Mouse (Mus musculus): ENCODE measurements at regions not wholly inside any gene's neighbourhood (a gene's known extent, or its start where the extent isn't known, plus 50 kb on each side); places are given as distances from the start of the nearest gene placed in this dataset.
A peak's percentile ranks its signal among the peaks of the same experiment; 100 is the strongest.

DNA sequence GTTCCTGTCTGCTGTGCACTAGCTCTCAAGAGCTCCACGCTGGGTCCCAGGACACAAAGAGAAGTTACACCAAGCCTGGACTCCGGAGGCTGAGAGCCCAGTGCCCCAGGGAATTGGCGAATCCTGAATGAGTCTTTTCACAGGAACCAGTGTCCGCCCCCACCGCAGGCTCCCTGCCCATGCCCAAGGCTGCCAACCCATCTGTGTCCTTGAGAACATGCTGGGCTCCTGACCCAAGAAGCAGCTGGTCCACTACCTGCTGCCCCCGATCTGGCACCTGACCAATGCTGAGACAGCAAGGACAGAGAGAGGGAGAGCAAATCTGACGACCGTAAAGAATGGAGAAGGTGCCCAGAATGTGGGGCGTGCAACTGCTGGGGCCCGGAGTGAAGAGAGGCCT, 85.2 kb upstream of the Cplx2 start:
- no peak for DNase-seq

GRCm38 (mm10) chr13:54286616-54287015, 84.5 kb upstream of the Cplx2 start:
- intact Hi-C loops (cut with DNase I) = no loop called here
- no peak for DNase-seq

More for the DNA sequence above, 85.2 kb upstream of the Cplx2 start:
- intact Hi-C loops (cut with DNase I) = no loop called here

GRCm38 (mm10) chr13:54290066-54290465, 81.1 kb upstream of the Cplx2 start:
- intact Hi-C loops (cut with DNase I) = no loop called here
- no peak for DNase-seq

- intact Hi-C loops (cut with DNase I) = no loop called here
- no peak for DNase-seq
These were observed 78.8 kb upstream of the Cplx2 start for GRCm38 (mm10) chr13:54292394-54292793.

DNA sequence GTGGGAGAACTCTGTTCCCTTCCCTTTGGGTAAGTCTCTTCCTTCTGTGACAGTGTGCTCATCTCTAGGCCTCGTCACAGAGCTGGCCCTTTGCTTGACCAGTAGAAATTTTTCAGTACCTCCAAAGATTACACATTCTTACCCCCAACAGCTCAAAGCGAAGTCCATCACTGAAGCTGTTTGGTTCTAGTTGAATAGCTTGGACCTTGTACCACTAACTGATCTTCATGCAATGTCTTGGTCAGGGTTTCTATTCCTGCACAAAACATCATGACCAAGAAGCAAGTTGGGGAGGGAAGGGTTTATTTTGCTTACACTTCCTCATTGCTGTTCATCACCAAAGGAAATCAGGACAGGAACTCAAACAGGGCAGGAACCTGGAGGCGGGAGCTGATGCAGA, 78.1 kb upstream of the Cplx2 start:
- no peak for DNase-seq
- intact Hi-C loops (cut with DNase I) = no loop called here

- no peak for DNase-seq
- intact Hi-C loops (cut with DNase I) = no loop called here
These were observed 75.5 kb upstream of the Cplx2 start for GRCm38 (mm10) chr13:54295475-54296259.

GRCm38 (mm10) chr13:54296260-54296555, 74.9 kb upstream of the Cplx2 start:
- DNase-seq = no peak
- intact Hi-C loops (cut with DNase I) = no loop called here

- DNase-seq = no peak
- intact Hi-C loops (cut with DNase I) = no loop called here
These were observed 72.3 kb upstream of the Cplx2 start for GRCm38 (mm10) chr13:54298851-54299250.

- DNase-seq = no peak
- intact Hi-C loops (cut with DNase I) = no loop called here
These were observed 71.9 kb upstream of the Cplx2 start for GRCm38 (mm10) chr13:54299295-54299694.

DNA sequence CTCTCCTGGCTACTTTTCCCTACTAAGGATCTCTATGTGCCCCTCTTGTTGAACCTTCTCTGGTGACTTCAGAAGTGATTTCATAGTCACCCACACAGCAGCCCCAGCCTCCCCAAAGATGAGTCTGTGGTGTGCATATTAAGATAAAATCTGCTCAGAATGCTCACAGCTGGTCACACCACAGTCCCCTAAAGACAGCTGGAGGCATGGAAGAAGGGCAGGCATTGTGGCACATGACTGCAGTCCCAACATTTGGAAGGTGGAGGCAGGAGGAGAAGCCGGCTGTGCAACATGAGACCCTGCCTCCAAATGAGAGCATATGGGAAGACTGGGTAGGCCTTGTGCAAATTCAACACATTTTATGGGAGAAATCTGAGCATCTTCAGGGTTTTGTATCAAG, 70.0 kb upstream of the Cplx2 start:
- intact Hi-C loops (cut with DNase I) = no loop called here
- DNase-seq = no peak

- peak in 1 of 2 experiments; percentile 20 for DNase-seq
- intact Hi-C loops (cut with DNase I) = no loop called here
These were observed 69.5 kb upstream of the Cplx2 start for GRCm38 (mm10) chr13:54301677-54302076.

DNA sequence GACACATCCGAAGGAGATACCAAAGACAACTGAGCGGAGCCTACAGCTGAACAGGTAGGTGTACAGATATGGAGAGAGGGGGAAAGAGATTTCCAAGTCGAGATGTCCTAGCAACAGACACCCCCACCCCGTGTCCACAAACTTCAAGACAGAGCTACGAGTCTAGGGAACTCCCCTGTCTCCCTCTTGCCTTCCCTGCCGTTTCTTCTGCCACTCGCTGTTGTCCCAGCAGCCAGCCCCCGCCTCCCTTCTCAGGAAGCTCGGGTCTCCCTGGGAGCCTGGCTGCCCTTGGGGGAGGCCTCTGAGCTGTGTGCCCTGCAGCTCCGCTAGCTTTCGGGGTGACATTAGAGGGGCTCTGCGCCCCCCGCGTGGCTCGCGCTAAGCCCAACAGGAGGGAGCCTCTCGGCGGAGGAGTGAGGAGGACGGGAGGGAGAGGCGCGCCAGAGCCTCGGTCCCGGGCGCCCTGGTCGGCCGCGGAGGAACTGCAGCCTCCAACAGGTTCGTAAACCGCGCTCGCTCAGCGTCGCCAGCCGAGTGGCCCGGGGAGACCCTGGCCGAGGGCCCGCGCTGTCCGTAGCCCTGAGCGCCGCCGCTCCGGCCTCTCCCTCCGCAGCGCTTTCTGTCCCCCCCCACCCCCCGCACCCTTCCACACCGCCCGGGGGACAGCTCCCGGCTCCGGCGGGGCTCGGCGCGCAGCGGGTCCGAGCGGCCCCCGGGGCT, 68.6 kb upstream of the Cplx2 start:
- intact Hi-C loops (cut with DNase I) = no loop called here
- DNase-seq = peak; percentile 56 to 57

DNA sequence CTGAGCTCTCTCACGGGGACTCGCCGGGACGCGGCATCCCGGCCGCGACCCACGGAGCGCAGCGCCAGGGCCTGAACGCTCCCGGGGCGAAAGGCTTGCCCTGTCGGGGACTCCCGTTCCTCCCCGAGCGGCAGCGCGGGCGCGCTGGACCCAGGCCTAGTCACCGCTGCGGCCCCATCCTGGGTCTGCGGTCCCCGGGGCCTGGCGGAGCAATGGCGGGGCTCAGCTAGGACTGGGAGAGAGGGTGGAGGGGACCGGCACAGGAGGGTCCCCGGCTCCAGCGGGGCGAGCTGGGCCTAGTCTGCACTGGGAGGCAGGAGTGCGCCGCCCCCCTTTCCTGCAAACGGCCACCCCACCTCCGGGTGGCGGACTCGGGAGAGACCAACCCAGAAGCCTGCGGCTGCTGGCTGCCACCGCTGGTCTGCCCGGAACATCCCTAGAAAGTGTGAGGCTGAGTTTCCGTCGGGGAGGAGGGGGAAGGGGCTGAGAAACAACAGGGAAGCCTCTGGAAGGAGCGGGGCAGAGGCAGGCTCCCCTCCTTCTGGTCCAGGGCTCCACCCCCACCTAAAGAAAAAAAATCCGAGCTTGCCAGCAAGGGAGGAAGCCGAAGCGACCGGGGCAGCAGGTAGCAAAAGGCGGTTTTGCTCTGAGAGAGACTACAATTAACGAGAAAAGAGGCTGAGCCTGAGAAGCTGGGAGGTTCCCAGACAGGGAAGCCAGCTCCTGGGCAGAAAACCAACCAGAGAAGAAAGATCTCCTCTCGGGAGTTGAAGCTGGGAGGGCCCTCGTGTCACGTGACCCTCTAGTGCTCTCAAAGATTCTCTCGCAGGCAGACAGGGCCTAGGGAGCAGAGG, 67.9 kb upstream of the Cplx2 start:
- intact Hi-C loops (cut with DNase I) = no loop called here

GRCm38 (mm10) chr13:54304251-54304650, 66.9 kb upstream of the Cplx2 start:
- intact Hi-C loops (cut with DNase I) = no loop called here
- no peak for DNase-seq

More for the DNA sequence above, 67.9 kb upstream of the Cplx2 start:
- DNase-seq = peak; percentile 73 to 82

DNA sequence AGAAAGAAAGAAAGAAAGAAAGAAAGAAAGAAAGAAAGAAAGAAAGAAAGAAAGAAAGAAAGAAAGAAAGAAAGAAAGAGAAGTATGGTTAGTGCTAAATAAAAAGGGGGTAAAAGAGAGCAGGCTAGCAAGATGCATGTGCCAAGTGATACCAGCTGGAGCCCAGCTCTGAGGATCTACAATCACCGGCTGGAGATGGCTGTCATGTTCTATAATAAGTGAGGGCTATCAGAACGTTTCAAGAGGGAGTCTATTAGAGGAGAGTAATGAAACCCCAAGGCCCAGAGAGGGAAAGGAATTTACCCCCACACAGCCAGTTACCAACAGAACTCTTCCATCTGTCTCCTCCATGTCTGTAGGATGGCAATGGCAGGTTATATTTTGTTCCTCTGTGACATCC, 62.6 kb upstream of the Cplx2 start:
- DNase-seq = no peak
- intact Hi-C loops (cut with DNase I) = no loop called here

GRCm38 (mm10) chr13:54309354-54309753, 61.8 kb upstream of the Cplx2 start:
- DNase-seq = no peak
- intact Hi-C loops (cut with DNase I) = no loop called here

DNA sequence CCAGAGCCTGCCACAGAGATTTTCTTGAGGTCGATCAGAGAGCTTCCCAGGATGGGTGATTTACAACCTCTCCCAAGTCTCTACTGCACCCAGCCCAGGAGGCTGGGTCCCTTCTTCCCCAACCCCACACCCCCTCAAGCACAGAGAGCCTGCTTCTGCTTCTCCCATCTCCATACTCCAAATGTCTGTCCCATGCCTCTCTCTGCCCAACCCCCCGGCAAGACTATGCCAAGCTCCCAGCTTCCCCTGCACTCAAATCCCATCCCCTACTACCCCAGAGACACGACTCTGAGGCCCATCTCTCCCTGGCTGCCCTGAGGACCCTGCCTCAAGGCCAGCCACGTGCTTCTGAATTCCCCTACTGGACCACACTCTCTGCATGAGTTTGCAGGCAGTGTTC, 61.0 kb upstream of the Cplx2 start:
- intact Hi-C loops (cut with DNase I) = no loop called here
- no peak for DNase-seq

DNA sequence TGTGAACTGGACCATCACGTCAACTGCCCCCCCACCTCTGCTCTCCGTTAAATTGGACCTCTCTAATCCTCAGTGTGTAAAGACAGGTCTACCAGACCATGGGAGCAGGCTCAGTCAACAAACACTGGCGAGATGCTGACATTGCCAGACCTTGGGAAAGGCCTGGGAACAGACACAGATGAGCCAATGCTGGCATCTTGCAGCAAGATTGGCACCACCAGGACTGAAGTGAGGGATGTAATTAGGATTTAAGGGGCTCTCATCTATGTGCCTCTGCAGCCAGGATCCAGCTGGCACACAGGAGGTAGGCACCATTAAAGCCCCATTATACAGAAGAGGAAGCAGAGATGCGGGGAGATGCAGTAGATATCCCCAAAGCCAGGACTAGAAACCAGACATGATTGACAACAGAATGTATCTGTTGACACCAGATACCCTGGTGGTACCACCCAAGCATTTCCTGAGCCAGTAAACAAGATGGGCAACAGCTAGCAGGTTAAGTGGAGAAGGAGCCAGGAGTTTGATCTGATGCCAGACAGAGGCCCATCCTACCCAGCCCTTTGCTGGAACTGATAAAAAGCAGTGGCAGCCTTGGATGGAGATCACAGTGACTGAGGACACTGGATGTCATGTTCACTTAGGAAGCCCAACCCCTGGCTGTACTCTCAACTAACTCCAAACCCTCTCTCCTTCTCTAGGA, 59.7 kb upstream of the Cplx2 start:
- no peak for DNase-seq
- intact Hi-C loops (cut with DNase I) = no loop called here

DNA sequence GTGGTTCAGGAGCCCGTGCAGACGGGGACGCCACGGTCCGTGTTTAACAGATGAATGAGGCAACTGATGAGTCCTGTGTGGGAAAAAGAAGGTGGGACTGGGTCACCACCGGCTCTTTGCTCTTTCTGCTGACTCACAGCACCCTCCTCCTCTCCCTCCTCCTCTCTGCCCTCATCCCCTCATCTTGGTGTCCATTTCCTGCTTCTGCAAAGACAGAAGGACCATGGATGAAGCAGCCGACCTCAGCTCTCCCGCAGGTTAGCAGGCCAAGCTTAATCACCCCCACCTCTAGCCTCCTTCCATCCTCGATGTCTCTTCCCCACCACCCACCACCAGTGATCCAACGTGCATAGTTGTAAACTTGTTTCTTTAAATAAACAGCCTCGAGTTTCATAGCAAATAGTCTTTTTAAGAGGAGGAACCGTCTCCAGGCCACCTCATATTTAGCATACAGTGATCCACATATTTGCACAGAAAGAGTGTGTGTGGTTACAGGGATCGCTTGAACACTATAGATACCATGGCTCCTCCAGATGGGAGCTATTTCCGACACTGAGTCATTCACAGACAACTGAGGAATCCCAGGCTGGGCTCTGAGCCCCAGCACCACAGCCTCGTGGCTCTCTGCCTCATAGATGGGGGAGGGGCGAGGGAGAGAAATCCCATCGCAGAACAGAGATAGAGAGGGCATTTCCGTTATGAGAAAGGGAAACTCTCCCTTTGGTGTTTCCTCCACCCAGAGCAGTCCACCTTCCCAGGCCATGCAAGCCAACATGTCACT, 58.6 kb upstream of the Cplx2 start:
- intact Hi-C loops (cut with DNase I) = no loop called here
- DNase-seq = peak; percentile 43 to 73

- intact Hi-C loops (cut with DNase I) = no loop called here
- no peak for DNase-seq
These were observed 55.8 kb upstream of the Cplx2 start for GRCm38 (mm10) chr13:54315333-54315732.
